8 mouse cellular contexts compared by ENCODE assay signal in genomic region chr7:68480770-68481169, GRCm38 (mm10).
DNase-seq lines count a peak whose midpoint lies in the region; ATAC-seq and TF ChIP-seq lines count a peak whose summit lies in the region.
"Had no signal": no experiment of that assay in that cellular context is flagged by ENCODE, and none has a peak within 500 bp of the region (broad histone marks: within the 10 kb centered on the region; RNA-seq: fewer than 3 reads in every experiment).

No protein-coding gene starts in this region.

- no peak overlapping the region for H3K9ac ChIP-seq in heart, embryonic 16.5 days (ENCODE audit: low read length)
- no peak overlapping the region for H3K9ac ChIP-seq in lung, postnatal 0 days (replicated peaks; ENCODE audit: low read depth)
- H3K9ac ChIP-seq: heart, embryonic 15.5 days had no signal

- H3K9me3 ChIP-seq in heart, embryonic 16.5 days (replicated peaks; ENCODE audit: control insufficient read depth, low read length): no peaks in the 10 kb centered on the region
- no peaks in the 10 kb centered on the region for H3K9me3 ChIP-seq in lung, postnatal 0 days (ENCODE audit: low read length)
- H3K9me3 ChIP-seq: heart, embryonic 15.5 days had no signal

- ATAC-seq in heart, embryonic 16.5 days (replicated peaks; ENCODE audit: extremely low read depth, insufficient read depth, low FRiP score): peak; percentile 69; the same call in 1 of the 2 replicates
- ATAC-seq in lung, postnatal 0 days: 0 out of 2 replicates have a peak, but pooled peaks have one; percentile 32

- H3K27me3 ChIP-seq in heart, embryonic 16.5 days (ENCODE audit: control insufficient read depth, insufficient read depth, low read length): peaks cover 3% of the 10 kb centered on the region; the same call in 1 of the 2 replicates
- H3K27me3 ChIP-seq in lung, postnatal 0 days (replicated peaks; ENCODE audit: insufficient read depth, low read length): no peaks in the 10 kb centered on the region

- no peak for TF ChIP-seq EP300 in lung, postnatal 0 days (IDR thresholded peaks at IDR 0.05)

- DNase-seq in Muller cell, postnatal 12 days (ENCODE audit: inconsistent ontology term): peak; percentile 35
- DNase-seq in adrenal gland, postnatal 25 days: peak; percentile 67
- DNase-seq in embryo, embryonic 9.5 days (ENCODE audit: extremely low spot score): peak; percentile 76
- DNase-seq in layer of hippocampus, adult 11-12 months (ENCODE audit: low spot score): peak; percentile 55
- peak; percentile 68 for DNase-seq in lung, postnatal 0 days (ENCODE audit: low spot score)
- DNase-seq in right cerebral cortex, postnatal 25 days: peak; percentile 36

- no peaks in the 10 kb centered on the region for H3K4me1 ChIP-seq in heart, embryonic 16.5 days (ENCODE audit: control insufficient read depth, insufficient read depth, low read length)
- no peaks in the 10 kb centered on the region for H3K4me1 ChIP-seq in lung, postnatal 0 days (ENCODE audit: insufficient read depth, low read depth, low read length)
- H3K4me1 ChIP-seq: heart, embryonic 15.5 days had no signal

- no peak overlapping the region for H3K27ac ChIP-seq in heart, embryonic 16.5 days (ENCODE audit: low read length)
- H3K27ac ChIP-seq in lung, postnatal 0 days (ENCODE audit: low read length): no peak overlapping the region
- H3K27ac ChIP-seq: heart, embryonic 15.5 days had no signal

- no peak overlapping the region for H3K4me2 ChIP-seq in heart, embryonic 16.5 days (ENCODE audit: low read depth, low read length)
- H3K4me2 ChIP-seq in lung, postnatal 0 days (replicated peaks; ENCODE audit: low read depth, low read length): no peak overlapping the region
- H3K4me2 ChIP-seq: heart, embryonic 15.5 days had no signal

- H3K4me3 ChIP-seq in heart, embryonic 16.5 days (ENCODE audit: low read length): no peak overlapping the region
- H3K4me3 ChIP-seq in lung, postnatal 0 days (ENCODE audit: low read depth, low read length): no peak overlapping the region
- H3K4me3 ChIP-seq: heart, embryonic 15.5 days had no signal

- 25% methylated on average over 7 of the region's 7 CpGs for WGBS in heart, embryonic 16.5 days
- 21% methylated on average over 7 of the region's 7 CpGs for WGBS in lung, postnatal 0 days

- H3K36me3 ChIP-seq in heart, embryonic 16.5 days (ENCODE audit: control insufficient read depth, insufficient read depth): no peaks in the 10 kb centered on the region
- no peaks in the 10 kb centered on the region for H3K36me3 ChIP-seq in lung, postnatal 0 days (ENCODE audit: insufficient read depth, low read length)
- H3K36me3 ChIP-seq: heart, embryonic 15.5 days had no signal

- peak; percentile 82 for TF ChIP-seq CTCF in lung, postnatal 0 days (IDR thresholded peaks at IDR 0.05)
